Mouse (Mus musculus): ENCODE results near the gene Churc1. TPM values are rescaled to one million over a fixed set of nuclear protein-coding genes. Genes with fewer than 3 reads are reported as not detected.
A peak's percentile ranks its signal among the peaks of the same experiment; 100 is the strongest.

The Churc1 gene
- polyA plus RNA-seq, 1 experiment: 105 TPM

GRCm38 (mm10) chr12:76795350-76795749, 30.0 kb downstream of the Churc1 start, which contains the start of gene Gpx2:
TSS of gene Gpx2 (minus strand) at chr12:76795554.
- Histone ChIP-seq H3K27ac (ENCODE audit: insufficient read depth, low read depth, low read length) (no peak within 1 kb of the TSS), H3K4me1 (ENCODE audit: control insufficient read depth, insufficient read depth, low read length) (no peaks in the 10 kb centered on the region), H3K4me3 (ENCODE audit: insufficient read depth, low read depth, low read length) (no peak within 1 kb of the TSS), H3K27me3 (replicated peaks; ENCODE audit: control insufficient read depth, insufficient read depth, low read length) (no peaks in the 10 kb centered on the region), H3K36me3 (ENCODE audit: control insufficient read depth, insufficient read depth, low read length) (no peaks in the 10 kb centered on the region)
- 73% methylated on average over 5 of the region's 5 CpGs for WGBS
- no peak for TF ChIP-seq POLR2A (IDR thresholded peaks at IDR 0.05; ENCODE audit: low read depth, low read length)
- TF ChIP-seq CTCF (conservative IDR thresholded peaks at IDR 0.05; ENCODE audit: insufficient read depth, insufficient read length, low read depth, low read length): no peak
- DNase-seq: no peak

GRCm38 (mm10) chr12:76796938-76797539, 31.7 kb downstream of the Churc1 start:
- Histone ChIP-seq H3K4me3 (ENCODE audit: insufficient read depth, low read depth, low read length) (no peak overlapping the region), H3K4me1 (ENCODE audit: control insufficient read depth, insufficient read depth, low read length) (no peaks in the 10 kb centered on the region), H3K27ac (ENCODE audit: insufficient read depth, low read depth, low read length) (no peak overlapping the region), H3K27me3 (replicated peaks; ENCODE audit: control insufficient read depth, insufficient read depth, low read length) (no peaks in the 10 kb centered on the region), H3K36me3 (ENCODE audit: control insufficient read depth, insufficient read depth, low read length) (no peaks in the 10 kb centered on the region)
- DNase-seq: no peak
- WGBS: 89% methylated on average over 7 of the region's 7 CpGs
- TF ChIP-seq POLR2A (IDR thresholded peaks at IDR 0.05; ENCODE audit: low read depth, low read length) (no peak), CTCF (conservative IDR thresholded peaks at IDR 0.05; ENCODE audit: insufficient read depth, insufficient read length, low read depth, low read length) (no peak)

- no peak overlapping the region for H3K27ac ChIP-seq (ENCODE audit: insufficient read depth, low read depth, low read length)
- 81% methylated on average over 5 of the region's 5 CpGs for whole genome bisulfite sequencing
- no peaks in the 10 kb centered on the region for H3K36me3 ChIP-seq (ENCODE audit: control insufficient read depth, insufficient read depth, low read length)
Observed at GRCm38 (mm10) chr12:76798008-76798720, 32.8 kb downstream of the Churc1 start.

GRCm38 (mm10) chr12:76803028-76803427, 37.7 kb downstream of the Churc1 start:
- TF ChIP-seq CTCF (conservative IDR thresholded peaks at IDR 0.05; ENCODE audit: insufficient read depth, insufficient read length, low read depth, low read length): no peak
- no peak for TF ChIP-seq POLR2A (IDR thresholded peaks at IDR 0.05; ENCODE audit: low read depth, low read length)
- no peaks in the 10 kb centered on the region for H3K36me3 ChIP-seq (ENCODE audit: control insufficient read depth, insufficient read depth, low read length)
- DNase-seq: no peak
- no peaks in the 10 kb centered on the region for H3K4me1 ChIP-seq (ENCODE audit: control insufficient read depth, insufficient read depth, low read length)
- 90% methylated on average over 10 of the region's 10 CpGs for WGBS
- H3K4me3 ChIP-seq (ENCODE audit: insufficient read depth, low read depth, low read length): no peak overlapping the region
- no peak overlapping the region for H3K27ac ChIP-seq (ENCODE audit: insufficient read depth, low read depth, low read length)
- H3K27me3 ChIP-seq (replicated peaks; ENCODE audit: control insufficient read depth, insufficient read depth, low read length): no peaks in the 10 kb centered on the region

More at GRCm38 (mm10) chr12:76798008-76798720, 32.8 kb downstream of the Churc1 start:
- DNase-seq: no peak
- no peak overlapping the region for H3K4me3 ChIP-seq (ENCODE audit: insufficient read depth, low read depth, low read length)
- TF ChIP-seq POLR2A (IDR thresholded peaks at IDR 0.05; ENCODE audit: low read depth, low read length) (no peak), CTCF (conservative IDR thresholded peaks at IDR 0.05; ENCODE audit: insufficient read depth, insufficient read length, low read depth, low read length) (no peak)
- H3K4me1 ChIP-seq (ENCODE audit: control insufficient read depth, insufficient read depth, low read length): no peaks in the 10 kb centered on the region
- H3K27me3 ChIP-seq (replicated peaks; ENCODE audit: control insufficient read depth, insufficient read depth, low read length): no peaks in the 10 kb centered on the region

- H3K4me3 ChIP-seq (ENCODE audit: insufficient read depth, low read depth, low read length): no peak overlapping the region
- H3K36me3 ChIP-seq (ENCODE audit: control insufficient read depth, insufficient read depth, low read length): no peaks in the 10 kb centered on the region
- DNase-seq: peak; percentile 67
- no peaks in the 10 kb centered on the region for H3K4me1 ChIP-seq (ENCODE audit: control insufficient read depth, insufficient read depth, low read length)
- WGBS: 44% methylated on average over 7 of the region's 7 CpGs
- H3K27ac ChIP-seq (ENCODE audit: insufficient read depth, low read depth, low read length): no peak overlapping the region
- TF ChIP-seq POLR2A (IDR thresholded peaks at IDR 0.05; ENCODE audit: low read depth, low read length) (no peak), CTCF (conservative IDR thresholded peaks at IDR 0.05; ENCODE audit: insufficient read depth, insufficient read length, low read depth, low read length) (peak; percentile 89)
- H3K27me3 ChIP-seq (replicated peaks; ENCODE audit: control insufficient read depth, insufficient read depth, low read length): no peaks in the 10 kb centered on the region
Observed at GRCm38 (mm10) chr12:76803700-76804252, 38.4 kb downstream of the Churc1 start.

- H3K27ac ChIP-seq (ENCODE audit: insufficient read depth, low read depth, low read length): no peak overlapping the region
- no peaks in the 10 kb centered on the region for H3K36me3 ChIP-seq (ENCODE audit: control insufficient read depth, insufficient read depth, low read length)
- no peak overlapping the region for H3K4me3 ChIP-seq (ENCODE audit: insufficient read depth, low read depth, low read length)
- no peaks in the 10 kb centered on the region for H3K4me1 ChIP-seq (ENCODE audit: control insufficient read depth, insufficient read depth, low read length)
- 82% methylated on average over 10 of the region's 10 CpGs for WGBS
- TF ChIP-seq CTCF (conservative IDR thresholded peaks at IDR 0.05; ENCODE audit: insufficient read depth, insufficient read length, low read depth, low read length) (no peak), POLR2A (IDR thresholded peaks at IDR 0.05; ENCODE audit: low read depth, low read length) (no peak)
- DNase-seq: no peak
- H3K27me3 ChIP-seq (replicated peaks; ENCODE audit: control insufficient read depth, insufficient read depth, low read length): no peaks in the 10 kb centered on the region
Observed at GRCm38 (mm10) chr12:76805056-76805811, 39.9 kb downstream of the Churc1 start.

Measured in kidney, adult 2 months (tissue).